Comparison of ENCODE assay signal across 13 mouse cellular contexts in the genomic region with DNA sequence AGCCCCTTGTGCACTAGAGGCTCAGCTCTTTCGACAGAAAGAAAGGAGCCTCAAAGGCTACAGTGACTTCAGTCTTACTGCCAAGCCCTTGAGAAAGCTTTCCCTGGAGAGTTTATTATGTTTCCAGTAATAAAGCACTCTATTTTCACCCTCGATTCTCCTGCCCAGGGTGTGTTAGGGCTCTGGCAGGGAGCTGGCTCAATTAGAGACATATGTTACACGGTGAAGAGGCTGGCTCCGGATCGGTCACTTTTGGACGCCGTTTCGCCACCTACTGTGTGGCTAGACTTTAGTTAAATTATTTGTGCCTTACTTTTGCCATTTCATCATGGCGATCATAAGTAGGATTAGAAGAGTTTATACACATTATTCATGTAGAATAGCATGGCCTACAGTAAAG.
DNase-seq lines count a peak whose midpoint lies in the region; ATAC-seq lines count a peak whose summit lies in the region.
"Had no signal": no experiment of that assay in that cellular context is flagged by ENCODE, and none has a peak within 500 bp of the region (broad histone marks: within the 10 kb centered on the region; RNA-seq: fewer than 3 reads in every experiment).

No protein-coding gene starts in this region.

- no peaks in the 10 kb centered on the region for H3K9me3 ChIP-seq in forebrain, embryonic 14.5 days (replicated peaks; ENCODE audit: control insufficient read depth, low read length)
- no peaks in the 10 kb centered on the region for H3K9me3 ChIP-seq in forebrain, embryonic 15.5 days
- H3K9me3 ChIP-seq in limb, embryonic 12.5 days = no peaks in the 10 kb centered on the region
- no peaks in the 10 kb centered on the region for H3K9me3 ChIP-seq in liver, embryonic 12.5 days (replicated peaks)
- H3K9me3 ChIP-seq: embryonic facial prominence, embryonic 12.5 days; stomach, embryonic 15.5 days had no signal

- no peaks in the 10 kb centered on the region for H3K27me3 ChIP-seq in forebrain, embryonic 14.5 days (replicated peaks; ENCODE audit: control insufficient read depth, insufficient read depth, low read length)
- H3K27me3 ChIP-seq in forebrain, embryonic 15.5 days = no peaks in the 10 kb centered on the region
- H3K27me3 ChIP-seq in limb, embryonic 12.5 days = peaks cover 3% of the 10 kb centered on the region; the same call in 1 of the 2 replicates
- no peaks in the 10 kb centered on the region for H3K27me3 ChIP-seq in liver, embryonic 12.5 days (replicated peaks)
- H3K27me3 ChIP-seq: embryonic facial prominence, embryonic 12.5 days; stomach, embryonic 15.5 days had no signal

- no peak overlapping the region for H3K9ac ChIP-seq in forebrain, embryonic 14.5 days (ENCODE audit: low read length)
- H3K9ac ChIP-seq in forebrain, embryonic 15.5 days (replicated peaks) = no peak overlapping the region
- peak overlapping the region; percentile 27; the same call in 1 of the 2 replicates for H3K9ac ChIP-seq in limb, embryonic 12.5 days (replicated peaks)
- no peak overlapping the region for H3K9ac ChIP-seq in liver, embryonic 12.5 days
- H3K9ac ChIP-seq: embryonic facial prominence, embryonic 12.5 days; liver, embryonic 14.5 days; stomach, embryonic 15.5 days had no signal

- no peak overlapping the region for H3K4me3 ChIP-seq in forebrain, embryonic 14.5 days (ENCODE audit: low read depth, low read length)
- H3K4me3 ChIP-seq in forebrain, embryonic 15.5 days = no peak overlapping the region
- H3K4me3 ChIP-seq in limb, embryonic 12.5 days (replicated peaks) = no peak overlapping the region
- H3K4me3 ChIP-seq in liver, embryonic 12.5 days = no peak overlapping the region
- H3K4me3 ChIP-seq: embryonic facial prominence, embryonic 12.5 days; stomach, embryonic 15.5 days had no signal

- H3K4me1 ChIP-seq in forebrain, embryonic 14.5 days (ENCODE audit: control insufficient read depth, insufficient read depth, low read length) = peaks cover under 1% of the 10 kb centered on the region; the same call in 1 of the 2 replicates
- peaks cover 2% of the 10 kb centered on the region for H3K4me1 ChIP-seq in forebrain, embryonic 15.5 days
- peaks cover 53% of the 10 kb centered on the region for H3K4me1 ChIP-seq in limb, embryonic 12.5 days (replicated peaks)
- H3K4me1 ChIP-seq in liver, embryonic 12.5 days = peaks cover 3% of the 10 kb centered on the region

- no peak for ATAC-seq in forebrain, embryonic 14.5 days
- ATAC-seq in forebrain, embryonic 15.5 days (replicated peaks) = no peak
- ATAC-seq in limb, embryonic 12.5 days (ENCODE audit: insufficient number of reproducible peaks, insufficient read depth, low FRiP score, low TSS enrichment, low read depth) = no peak
- no peak for ATAC-seq in liver, embryonic 12.5 days

- DNase-seq in forebrain, embryonic 14.5 days (ENCODE audit: low spot score) = peak; percentile 46
- DNase-seq in cerebellum, adult 11 months = peak; percentile 63
- DNase-seq in cerebellum, postnatal 14 days = peak; percentile 78 to 87
- no peak for DNase-seq in layer of hippocampus, adult 9-10 months (ENCODE audit: low spot score)
- DNase-seq in adrenal gland, postnatal 14 days = no peak
- DNase-seq: gastrocnemius, postnatal 25 days; right cerebral cortex, postnatal 14 days had no signal

- no peaks in the 10 kb centered on the region for H3K36me3 ChIP-seq in forebrain, embryonic 14.5 days (ENCODE audit: control insufficient read depth, insufficient read depth, low read length)
- H3K36me3 ChIP-seq in forebrain, embryonic 15.5 days = no peaks in the 10 kb centered on the region
- H3K36me3 ChIP-seq in limb, embryonic 12.5 days = no peaks in the 10 kb centered on the region
- H3K36me3 ChIP-seq in liver, embryonic 12.5 days = no peaks in the 10 kb centered on the region
- H3K36me3 ChIP-seq: embryonic facial prominence, embryonic 12.5 days; stomach, embryonic 15.5 days had no signal

- no peak overlapping the region for H3K4me2 ChIP-seq in forebrain, embryonic 14.5 days (ENCODE audit: low read length)
- H3K4me2 ChIP-seq in forebrain, embryonic 15.5 days (replicated peaks) = no peak overlapping the region
- H3K4me2 ChIP-seq in limb, embryonic 12.5 days = peak overlapping the region; percentile 15
- no peak overlapping the region for H3K4me2 ChIP-seq in liver, embryonic 12.5 days
- H3K4me2 ChIP-seq: embryonic facial prominence, embryonic 12.5 days; stomach, embryonic 15.5 days had no signal

- 46% methylated on average over 9 of the region's 9 CpGs for WGBS in forebrain, embryonic 14.5 days
- WGBS in forebrain, embryonic 15.5 days = 42% methylated on average over 9 of the region's 9 CpGs
- 15% methylated on average over 9 of the region's 9 CpGs for WGBS in limb, embryonic 12.5 days
- 78% methylated on average over 9 of the region's 9 CpGs for WGBS in liver, embryonic 12.5 days (ENCODE audit: insufficient replicate concordance)

- H3K27ac ChIP-seq in forebrain, embryonic 14.5 days (ENCODE audit: low read depth, low read length) = no peak overlapping the region
- no peak overlapping the region for H3K27ac ChIP-seq in forebrain, embryonic 15.5 days (replicated peaks)
- H3K27ac ChIP-seq in limb, embryonic 12.5 days = peak overlapping the region; percentile 88
- no peak overlapping the region for H3K27ac ChIP-seq in liver, embryonic 12.5 days
- H3K27ac ChIP-seq: embryonic facial prominence, embryonic 12.5 days; liver, embryonic 14.5 days; stomach, embryonic 15.5 days had no signal

Comparison
In these comparisons a context has a peak if more than half of its experiments do, and no peak if none do; other contexts are left out.
1. DNase-seq: peak in forebrain, embryonic 14.5 days (single experiment), cerebellum, adult 11 months (single experiment) and cerebellum, postnatal 14 days (2 of 2); none in layer of hippocampus, adult 9-10 months (single experiment) and adrenal gland, postnatal 14 days (single experiment).